Mouse (Mus musculus): ENCODE data around the gene Gemin4.

Gene Gemin4

DNA sequence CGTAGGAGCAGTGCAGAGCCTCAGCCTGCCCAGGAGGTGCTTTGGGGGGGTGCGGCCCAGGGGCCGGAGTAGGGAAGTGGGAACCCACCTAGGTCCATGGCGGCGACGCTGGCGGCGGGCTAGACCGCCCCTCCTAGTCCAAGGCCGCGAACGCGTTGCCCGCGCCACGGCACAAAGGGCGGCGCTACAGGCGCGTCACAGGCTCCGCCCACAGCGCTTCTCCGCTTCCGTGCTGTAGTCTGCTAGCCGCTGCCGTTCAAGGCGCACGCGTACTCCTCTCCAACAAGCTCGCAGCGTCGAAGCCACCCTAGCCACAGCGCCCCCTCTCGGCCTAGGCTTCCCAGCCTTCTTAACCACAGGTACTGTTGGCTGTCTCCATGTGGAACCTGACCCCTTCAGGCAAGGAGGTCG is at the start of gene Gemin4, which contains the start of gene Dbil5:
Gene Gemin4, minus strand, starts transcription at position 275 of the 411 bp plus-strand sequence.
Gene Dbil5, plus strand, starts transcription at position 219 of the 411 bp plus-strand sequence.
- DNase-seq (ENCODE audit: low read depth, low spot score) = peak; percentile 99

DNA sequence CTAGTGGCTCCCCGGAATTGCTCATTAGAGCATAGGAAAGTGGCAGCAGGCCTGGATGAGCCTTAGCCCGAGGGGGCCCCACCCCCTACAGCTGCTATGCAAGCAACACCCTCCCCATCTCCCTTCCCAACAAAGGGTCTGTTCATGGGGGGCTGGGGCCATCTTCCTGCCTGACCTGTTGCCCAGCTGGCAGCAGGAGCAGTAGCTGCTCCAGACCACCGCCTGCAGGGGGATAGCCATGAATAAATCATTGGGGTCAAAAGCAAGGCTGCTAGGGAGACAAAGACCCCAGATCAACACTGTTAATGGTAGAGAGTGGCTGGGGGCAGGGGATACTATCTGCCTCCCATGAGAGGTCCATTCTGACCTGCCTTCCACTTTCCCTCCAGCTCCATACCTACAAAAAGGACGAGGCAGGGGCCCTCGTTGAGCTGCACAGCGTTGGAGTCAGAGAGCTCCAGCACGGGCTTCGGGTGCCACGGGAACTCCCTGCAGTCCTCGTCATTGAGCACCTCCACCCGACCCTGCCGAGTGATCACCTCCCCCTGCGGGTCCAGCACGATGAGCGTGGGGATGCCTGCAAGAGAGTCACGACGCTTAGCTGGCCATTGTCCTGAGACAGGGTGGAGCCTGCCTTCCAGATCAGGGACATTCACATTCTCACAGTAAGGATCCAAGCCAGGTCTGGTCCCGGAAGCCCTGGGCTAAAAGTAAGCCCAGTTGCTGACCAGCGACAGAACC is 45.3 kb upstream of the Gemin4 start:
- DNase-seq (ENCODE audit: low read depth, low spot score) = peak; percentile 23

DNA sequence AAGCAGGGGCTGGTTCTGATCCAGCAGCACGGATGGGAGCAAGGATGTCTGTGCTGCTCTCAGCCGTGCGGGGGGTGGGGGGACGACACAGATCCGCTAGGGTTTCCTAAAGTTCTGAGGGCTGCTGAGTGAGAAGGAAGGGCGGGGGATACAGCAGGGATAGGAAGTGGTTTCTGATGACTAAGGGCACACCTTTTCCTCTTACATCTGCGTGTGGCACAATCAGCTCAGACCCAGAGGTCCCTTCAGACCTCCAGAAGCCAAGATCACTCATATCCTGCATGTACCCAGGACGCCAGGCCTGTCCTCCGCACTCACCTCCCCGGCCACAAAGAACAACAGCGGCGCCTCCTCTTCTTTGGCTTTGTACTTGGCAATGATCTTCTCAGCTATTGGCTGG is 43.8 kb upstream of the Gemin4 start:
- no peak for DNase-seq (ENCODE audit: low read depth, low spot score)

DNA sequence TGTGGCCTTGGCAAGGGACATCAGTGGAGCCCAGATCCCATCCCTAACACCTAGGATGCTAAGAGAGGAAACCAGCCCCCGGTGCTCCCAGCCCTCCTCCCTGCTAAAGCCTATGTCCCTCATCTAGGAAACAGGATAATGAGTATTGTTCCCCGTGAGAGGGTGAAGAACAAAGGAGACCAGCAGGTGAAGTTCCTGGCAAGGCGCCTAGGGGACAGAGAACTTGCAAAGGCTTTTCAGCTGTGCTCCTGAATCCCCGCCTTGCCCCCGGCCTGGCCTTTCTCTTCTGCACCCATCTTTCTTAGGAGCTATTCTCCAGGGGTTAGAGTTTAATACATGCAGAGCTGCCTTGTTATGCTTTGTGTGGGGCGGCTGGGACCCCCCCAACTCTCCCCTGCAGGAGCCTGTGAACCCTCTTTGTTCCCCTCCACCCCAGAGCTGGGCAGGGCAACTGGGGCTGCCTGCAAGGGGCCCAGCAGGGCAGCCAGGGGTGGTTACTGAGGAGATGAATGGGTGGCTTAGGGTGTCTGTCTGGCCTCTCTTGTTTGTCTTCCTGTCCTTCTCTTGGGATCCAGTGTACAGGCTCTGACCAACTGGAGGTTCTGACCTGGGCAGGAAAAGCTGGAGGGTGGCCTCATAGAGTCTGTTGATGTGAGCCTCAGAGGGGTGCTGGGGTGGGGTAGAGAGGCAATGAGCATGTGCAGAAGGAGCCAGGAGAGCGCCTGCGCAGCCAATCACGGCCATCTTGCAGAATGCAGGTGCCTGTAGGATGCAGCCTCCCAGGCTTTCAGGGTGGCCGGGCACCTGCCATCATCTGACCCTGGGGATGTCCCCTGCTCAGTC is 43.0 kb upstream of the Gemin4 start:
- peak; percentile 28 for DNase-seq (ENCODE audit: low read depth, low spot score)

DNA sequence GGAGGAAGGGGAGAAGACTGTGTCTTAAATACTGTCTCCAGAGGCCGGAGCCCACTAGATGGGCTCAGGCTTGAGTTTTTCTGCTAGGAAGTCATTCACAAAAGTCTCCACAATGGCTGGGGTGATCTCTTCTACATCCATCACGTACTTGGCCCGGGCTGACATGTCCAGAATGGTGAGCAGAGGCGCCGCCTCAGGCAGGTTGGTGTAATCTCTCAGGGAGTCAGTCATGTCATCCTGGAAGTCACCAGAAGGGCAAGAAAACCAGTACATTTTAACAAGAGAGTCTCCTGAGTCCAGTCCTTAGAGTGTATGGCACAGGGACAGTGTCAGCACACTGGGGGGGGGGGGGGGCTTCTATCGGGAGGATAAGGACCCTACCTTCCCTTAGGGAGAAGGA is 41.0 kb upstream of the Gemin4 start:
- peak; percentile 55 for DNase-seq (ENCODE audit: low read depth, low spot score)

DNA sequence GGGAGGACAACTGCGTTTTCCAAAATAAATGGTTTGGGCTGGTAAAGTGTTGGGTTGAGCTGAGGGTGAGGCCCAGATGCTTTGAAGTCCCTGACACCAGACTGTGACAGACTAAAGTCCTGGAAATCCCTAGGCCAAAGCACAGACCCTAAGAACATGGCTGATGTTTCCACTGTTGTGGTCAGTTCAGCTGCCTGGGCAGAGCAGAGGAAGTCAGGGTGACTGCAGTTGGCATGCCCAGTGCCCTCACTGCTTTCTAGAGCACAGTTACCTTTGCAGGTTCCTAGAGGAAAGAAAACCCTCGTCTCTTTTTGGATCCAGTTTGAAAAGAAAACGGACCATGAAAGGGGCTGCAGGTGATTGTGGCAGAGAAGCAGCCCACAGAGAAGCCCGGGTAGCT is 39.9 kb upstream of the Gemin4 start:
- DNase-seq (ENCODE audit: low read depth, low spot score) = no peak

DNA sequence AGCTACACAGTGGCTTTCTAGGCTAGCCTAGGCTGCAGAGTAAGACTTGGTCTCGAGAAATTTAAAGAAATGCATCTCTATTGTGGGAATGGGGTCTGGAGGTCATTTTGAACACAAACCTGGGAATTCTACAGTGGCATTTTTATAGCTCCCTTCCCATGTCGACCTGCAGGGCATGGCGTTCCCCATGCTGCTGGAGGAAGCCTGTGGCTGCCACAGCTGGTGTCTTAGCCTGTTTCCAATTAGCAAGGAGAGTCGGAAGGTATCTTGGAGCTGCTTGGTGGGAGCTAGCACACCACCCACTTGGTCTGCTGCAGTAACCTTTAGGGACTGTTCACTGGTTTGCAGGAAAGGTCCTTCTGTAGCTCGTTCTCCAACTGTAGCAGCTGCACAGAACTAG is 38.7 kb upstream of the Gemin4 start:
- no peak for DNase-seq (ENCODE audit: low read depth, low spot score)

DNA sequence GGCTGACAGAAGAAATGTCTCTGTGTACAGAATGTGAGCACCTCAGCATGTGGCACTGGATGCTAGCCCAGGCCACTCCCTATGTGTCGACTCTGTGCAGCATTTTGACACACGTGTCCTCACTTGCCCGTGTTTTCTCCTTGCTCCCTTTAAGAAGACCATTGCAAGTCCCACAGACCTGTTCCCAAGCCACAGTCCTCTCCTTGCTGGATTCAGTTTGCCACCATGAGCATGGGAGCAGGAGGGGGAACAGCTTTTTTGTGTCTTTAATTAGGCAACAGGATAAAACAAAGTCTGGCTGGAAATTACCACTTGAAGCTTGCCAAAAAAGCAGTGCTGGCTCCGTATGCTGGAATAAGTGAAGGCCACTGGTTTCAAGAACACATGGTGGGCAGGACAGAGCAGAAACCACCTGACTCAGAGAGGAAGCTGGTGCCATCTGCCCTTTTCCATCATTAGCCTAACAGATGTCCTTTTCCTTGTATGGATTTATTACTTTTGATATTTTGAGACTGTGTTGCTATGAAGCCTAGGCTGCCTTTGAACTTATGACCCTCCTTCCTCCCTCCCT is 38.1 kb upstream of the Gemin4 start:
- no peak for DNase-seq (ENCODE audit: low read depth, low spot score)

DNA sequence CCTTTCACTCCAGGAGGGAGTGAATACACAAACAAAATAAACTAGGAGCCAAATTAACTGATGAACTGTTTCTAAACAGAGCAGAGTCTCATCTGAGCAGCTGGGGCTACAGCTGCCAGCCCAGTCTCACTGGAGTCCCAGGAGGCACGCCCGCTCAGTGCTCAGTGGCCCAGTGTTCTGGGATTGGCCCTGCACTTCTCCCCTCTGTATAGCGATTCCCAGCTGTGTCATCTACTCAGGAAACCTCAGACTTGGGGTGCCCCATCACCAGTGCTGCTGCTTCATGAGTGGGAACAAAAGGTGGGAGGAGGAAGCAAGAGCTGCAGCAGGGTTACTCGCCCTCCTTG is 36.4 kb upstream of the Gemin4 start:
- no peak for DNase-seq (ENCODE audit: low read depth, low spot score)

DNA sequence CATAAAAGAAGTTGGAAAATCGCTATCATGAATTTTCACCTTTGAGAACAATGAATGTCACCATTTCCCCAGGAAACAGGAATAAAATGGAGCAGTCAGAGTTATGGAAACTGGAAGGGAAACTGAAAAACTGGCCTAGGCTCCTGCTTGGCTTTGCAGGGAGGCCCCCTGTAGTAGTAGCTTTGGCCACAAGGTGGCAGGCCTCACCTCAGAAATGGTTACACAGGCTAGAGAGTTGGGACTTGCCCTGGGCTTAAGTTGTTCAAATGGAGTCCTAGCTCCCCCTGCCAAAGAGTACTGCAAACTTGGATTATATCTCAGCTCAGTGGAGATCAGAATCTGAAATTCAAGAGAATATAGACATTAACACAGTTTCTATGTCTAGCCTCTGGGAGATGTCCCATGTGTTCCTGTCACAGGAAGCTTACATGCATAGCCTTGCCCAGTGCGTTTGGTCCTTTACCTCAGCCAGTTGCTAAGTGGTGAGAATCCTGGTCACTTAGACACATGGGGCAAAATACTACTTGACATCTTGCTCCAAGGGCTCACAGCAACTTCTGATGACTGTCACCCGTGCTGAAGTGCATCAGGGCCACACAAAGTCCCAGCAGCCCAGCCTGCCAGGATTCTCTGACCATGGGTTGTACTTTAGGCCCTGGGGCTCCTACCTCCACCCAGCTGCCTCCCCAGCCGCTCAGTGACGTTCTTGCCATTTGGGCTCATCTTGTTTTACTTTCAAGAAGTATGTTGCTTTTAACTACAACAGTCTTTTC is 35.9 kb upstream of the Gemin4 start:
- DNase-seq (ENCODE audit: low read depth, low spot score) = peak; percentile 66

DNA sequence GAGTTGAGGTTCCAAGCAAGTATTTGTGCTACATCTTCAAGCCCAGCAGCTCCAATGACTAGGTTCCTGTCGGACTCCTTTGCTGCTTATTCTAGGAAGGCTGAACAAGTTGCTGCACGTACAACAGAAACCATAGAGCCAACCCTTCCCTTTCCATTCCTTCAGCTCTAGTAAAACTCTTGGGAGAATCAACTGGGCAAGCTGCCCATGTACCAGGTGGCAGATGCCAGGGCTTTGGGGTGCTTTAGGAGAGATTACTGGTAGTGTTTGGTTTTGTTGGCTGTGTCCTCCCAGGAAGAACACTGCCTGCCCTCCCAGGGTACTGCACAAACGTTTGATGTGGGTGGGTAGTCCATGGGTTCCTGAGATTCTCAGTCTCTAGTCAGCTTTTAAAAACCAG is 34.6 kb upstream of the Gemin4 start:
- DNase-seq (ENCODE audit: low read depth, low spot score) = no peak

DNA sequence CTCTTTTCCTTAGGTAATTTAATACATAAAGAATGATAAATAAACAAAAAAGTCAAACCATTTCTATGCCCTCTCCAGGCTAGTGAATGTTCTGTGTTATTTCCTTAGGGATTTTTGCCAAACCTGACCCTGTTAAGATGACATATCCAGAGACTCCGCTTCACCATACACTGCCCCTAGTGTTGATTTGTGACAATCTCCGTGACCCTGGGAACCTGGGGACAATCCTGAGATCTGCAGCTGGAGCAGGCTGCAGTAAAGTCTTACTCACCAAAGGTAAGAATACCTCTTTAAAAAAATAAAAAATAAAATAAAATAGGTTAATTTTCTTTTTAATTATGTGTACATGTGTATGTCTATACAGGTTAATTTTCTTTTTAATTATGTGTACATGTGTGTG is 29.8 kb upstream of the Gemin4 start:
- DNase-seq (ENCODE audit: low read depth, low spot score) = peak; percentile 49

DNA sequence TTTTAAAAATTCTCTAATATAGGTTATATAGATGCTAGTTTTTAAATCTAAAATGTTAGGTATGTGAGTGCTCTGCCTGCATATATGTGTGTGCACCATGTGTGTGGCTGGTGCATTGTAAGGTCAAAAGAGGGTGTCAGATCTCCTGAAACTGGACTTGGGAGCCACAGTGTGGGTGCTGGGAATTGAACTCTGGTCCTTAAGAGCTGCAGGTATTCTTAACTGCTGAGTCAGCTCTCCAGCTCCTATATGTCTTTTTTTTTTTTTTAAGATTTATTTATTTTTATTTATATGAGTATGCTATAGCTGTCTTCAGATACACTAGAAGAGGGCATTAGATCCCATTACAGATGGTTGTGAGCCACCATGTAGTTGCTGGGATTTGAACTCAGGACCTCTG is 29.0 kb upstream of the Gemin4 start:
- DNase-seq (ENCODE audit: low read depth, low spot score) = no peak

DNA sequence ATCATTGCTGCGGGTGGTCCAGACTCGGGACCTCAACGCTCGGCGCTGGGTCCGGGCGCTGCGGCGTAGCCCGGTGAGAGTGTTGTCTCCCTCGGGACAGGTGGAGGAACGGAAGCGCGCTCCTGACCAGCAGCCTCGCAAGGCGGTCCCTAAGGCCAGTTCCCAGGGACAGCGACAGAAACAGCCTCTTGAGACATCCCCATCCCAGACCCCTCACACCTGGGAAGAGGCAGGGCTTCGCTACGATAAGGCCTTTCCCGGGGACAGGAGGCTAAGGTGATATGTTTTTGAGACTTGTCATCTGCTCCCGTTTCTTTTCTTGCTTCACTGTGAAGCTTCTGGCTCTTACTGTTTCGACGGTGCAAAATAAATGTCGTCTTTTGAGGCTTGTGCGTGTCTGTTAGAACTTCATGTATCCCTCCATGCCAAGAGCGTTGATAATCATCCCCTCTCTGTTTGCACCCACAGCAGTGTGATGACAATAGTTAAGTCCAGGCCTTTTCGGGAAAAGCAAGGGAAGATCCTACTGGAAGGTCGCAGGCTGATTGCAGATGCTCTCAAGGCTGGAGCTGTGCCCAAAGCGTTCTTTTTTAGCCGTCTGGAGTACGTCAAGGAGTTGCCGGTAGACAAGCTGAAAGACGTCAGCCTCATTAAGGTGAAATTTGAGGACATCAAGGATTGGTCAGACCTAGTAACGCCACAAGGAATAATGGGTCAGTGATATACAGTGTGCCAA is 26.5 kb upstream of the Gemin4 start:
- no peak for DNase-seq (ENCODE audit: low read depth, low spot score)

DNA sequence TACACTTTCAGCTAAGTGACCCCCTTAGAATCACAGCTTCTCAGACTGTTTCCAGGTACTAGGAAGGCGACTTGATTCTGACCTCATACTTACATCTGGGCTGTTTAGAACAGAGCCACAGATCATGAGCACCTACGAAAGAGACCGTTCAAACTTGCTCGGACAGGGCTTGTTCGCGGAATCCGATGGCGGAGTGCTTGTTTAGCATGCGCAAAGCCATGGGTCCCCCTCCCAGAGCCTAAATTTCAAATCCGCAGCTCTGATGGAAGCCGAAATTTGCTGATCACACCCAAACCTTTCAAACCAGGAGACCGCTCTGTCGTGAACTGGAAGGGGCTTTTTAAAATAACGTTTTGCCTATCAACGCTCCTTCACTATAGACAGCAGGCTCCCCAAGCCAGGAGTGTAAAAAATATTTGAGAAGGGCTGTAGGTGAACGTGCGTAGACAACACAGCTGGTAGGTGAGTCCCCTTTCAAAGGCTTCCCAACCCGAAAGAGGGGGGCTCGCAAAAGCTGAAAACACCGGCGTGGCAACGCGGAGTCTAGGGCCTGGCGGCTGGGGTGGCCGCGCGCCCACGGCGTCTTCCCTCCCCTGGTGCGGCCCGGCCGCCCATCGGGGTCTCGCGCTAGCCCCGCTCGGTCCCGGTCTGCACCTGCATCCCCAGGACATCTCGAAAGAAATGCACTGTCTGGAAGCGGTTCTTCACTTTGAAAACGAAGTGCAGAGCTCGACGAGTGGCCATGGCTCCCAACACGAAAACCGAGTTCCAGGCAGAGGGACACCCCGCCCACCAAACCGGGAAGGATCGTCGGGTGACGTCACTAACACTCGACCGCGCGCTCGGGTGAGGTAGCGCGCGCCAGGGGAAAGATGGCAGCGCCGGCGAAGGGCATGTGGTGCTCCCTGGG is 25.7 kb upstream of the Gemin4 start, which contains the start of the genes Mrm3 and Glod4:
Gene Mrm3, plus strand, starts transcription at position 815 of the 910 bp plus-strand sequence.
Gene Glod4, minus strand, starts transcription at position 825 of the 910 bp plus-strand sequence.
- DNase-seq (ENCODE audit: low read depth, low spot score) = peak; percentile 91

DNA sequence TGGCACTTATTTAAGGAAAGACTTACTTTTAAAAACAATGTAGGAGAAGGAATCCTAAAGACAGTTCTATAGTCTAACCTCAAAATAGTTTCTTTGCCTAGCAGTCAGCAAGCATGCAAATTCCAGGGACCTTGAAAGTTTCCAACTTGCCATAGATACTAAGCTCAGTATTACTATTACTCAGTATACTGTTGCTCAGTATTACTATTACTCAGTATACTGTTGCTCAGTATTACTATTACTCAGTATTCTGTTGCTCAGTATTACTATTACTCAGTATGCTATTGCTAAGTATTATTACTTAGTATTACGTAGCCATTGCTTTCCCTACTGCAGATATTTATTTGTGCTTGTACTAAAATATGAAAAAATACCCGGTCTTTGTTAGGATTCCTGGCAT is 22.3 kb upstream of the Gemin4 start:
- no peak for DNase-seq (ENCODE audit: low read depth, low spot score)

DNA sequence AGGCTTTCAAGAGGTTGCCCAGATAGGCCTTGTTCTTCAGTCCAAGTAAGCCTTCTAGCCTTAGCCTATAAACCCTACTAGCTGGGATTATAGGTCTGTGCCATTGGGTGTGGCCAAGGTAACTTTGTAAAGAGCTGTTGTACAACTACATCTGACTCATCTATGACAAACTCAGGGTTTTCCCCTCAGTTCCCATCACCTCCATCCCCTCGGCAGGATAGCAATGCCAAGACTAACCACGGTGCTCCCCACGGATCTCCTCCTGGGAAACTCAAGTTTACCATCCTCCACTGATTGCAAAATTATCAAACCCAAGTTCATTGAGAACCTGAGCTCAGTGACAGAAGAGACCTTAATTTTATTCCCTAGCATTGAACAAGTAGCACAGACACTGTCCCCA is 18.7 kb upstream of the Gemin4 start:
- no peak for DNase-seq (ENCODE audit: low read depth, low spot score)

DNA sequence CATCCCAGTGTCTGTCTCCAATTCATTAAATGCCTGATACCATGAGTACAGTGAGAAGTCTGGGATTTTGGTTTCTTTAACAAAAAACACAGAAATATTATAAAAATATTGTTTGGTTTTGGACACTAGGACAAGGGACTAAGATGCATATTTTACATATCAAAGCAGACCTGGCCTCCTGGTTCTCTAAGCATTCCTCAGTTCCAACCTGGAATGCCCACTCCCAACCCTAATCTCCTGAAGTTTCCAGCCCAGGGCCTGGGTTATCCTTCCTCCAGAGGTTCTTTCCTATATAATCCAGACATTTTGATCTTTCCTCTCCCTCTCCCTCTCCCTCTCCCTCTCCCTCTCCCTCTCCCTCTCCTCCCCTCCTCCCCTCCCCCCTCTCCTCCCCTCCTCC is 7.6 kb upstream of the Gemin4 start:
- DNase-seq (ENCODE audit: low read depth, low spot score) = peak; percentile 55

DNA sequence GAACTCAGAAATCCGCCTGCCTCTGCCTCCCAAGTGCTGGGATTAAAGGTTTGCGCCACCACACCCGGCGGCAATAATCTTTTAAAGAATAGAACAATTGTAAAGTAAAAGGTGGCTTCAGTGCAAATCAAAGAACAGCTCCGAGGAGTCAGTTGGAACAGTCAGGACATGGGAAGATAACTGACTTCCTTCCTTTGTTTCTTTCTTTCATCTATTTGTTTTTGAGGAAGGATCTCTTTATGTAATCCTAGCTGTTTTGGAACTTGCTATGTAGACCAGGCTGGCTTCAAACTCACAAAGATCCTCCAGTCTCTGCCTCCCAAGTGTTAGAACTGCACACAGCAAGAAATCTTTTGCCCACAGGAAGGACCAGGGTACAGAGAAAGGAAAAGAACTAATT is 7.2 kb upstream of the Gemin4 start:
- peak; percentile 58 for DNase-seq (ENCODE audit: low read depth, low spot score)

All from R1 (cell line).